In genomic region chr13:100877703-100878102, GRCm38 (mm10) we compare ENCODE assay signal across 22 mouse cellular contexts.
"Had no signal": no experiment of that assay in that cellular context is flagged by ENCODE, and none has a peak within 500 bp of the region (broad histone marks: within the 10 kb centered on the region; RNA-seq: fewer than 3 reads in every experiment).

No protein-coding gene starts in this region.

- ATAC-seq: hindbrain, embryonic 16.5 days; inflammation-experienced regulatory T-cells, adult 6 months; intestine, embryonic 15.5 days; intestine, postnatal 0 days had no signal

- H3K36me3 ChIP-seq: heart, embryonic 12.5 days; hindbrain, embryonic 10.5 days; hindbrain, embryonic 12.5 days; intestine, embryonic 15.5 days; limb, embryonic 10.5 days; limb, embryonic 12.5 days; liver, embryonic 13.5 days; liver, embryonic 15.5 days had no signal

- H3K4me3 ChIP-seq: gastrocnemius, adult 2 months; heart, embryonic 12.5 days; hindbrain, embryonic 10.5 days; hindbrain, embryonic 12.5 days; intestine, embryonic 15.5 days; layer of hippocampus, adult 2 months; left cerebral cortex, adult 2 months; limb, embryonic 10.5 days; limb, embryonic 12.5 days; liver, embryonic 13.5 days; liver, embryonic 15.5 days had no signal

- H3K4me2 ChIP-seq: heart, embryonic 12.5 days; hindbrain, embryonic 12.5 days; hindbrain, embryonic 14.5 days; intestine, embryonic 15.5 days; limb, embryonic 12.5 days; liver, embryonic 13.5 days; liver, embryonic 15.5 days had no signal

- H3K27ac ChIP-seq: gastrocnemius, adult 2 months; hindbrain, embryonic 10.5 days; hindbrain, embryonic 12.5 days; hindbrain, embryonic 14.5 days; intestine, embryonic 15.5 days; layer of hippocampus, adult 2 months; left cerebral cortex, adult 2 months; limb, embryonic 10.5 days; limb, embryonic 12.5 days; liver, embryonic 13.5 days; liver, embryonic 15.5 days had no signal

- H3K27me3 ChIP-seq: heart, embryonic 12.5 days; hindbrain, embryonic 12.5 days; intestine, embryonic 15.5 days; liver, embryonic 13.5 days; liver, embryonic 15.5 days had no signal

- H3K4me1 ChIP-seq: heart, embryonic 12.5 days; hindbrain, embryonic 10.5 days; intestine, embryonic 15.5 days; limb, embryonic 12.5 days had no signal

- H3K9ac ChIP-seq: heart, embryonic 12.5 days; hindbrain, embryonic 12.5 days; hindbrain, embryonic 14.5 days; intestine, embryonic 15.5 days; limb, embryonic 12.5 days; liver, embryonic 13.5 days; liver, embryonic 15.5 days had no signal

- DNase-seq: gastrocnemius, adult 2 months; gastrocnemius, postnatal 10 days; gastrocnemius, postnatal 25 days; heart, postnatal 10 days; heart, postnatal 4 days; kidney, adult 18-20 months; kidney, adult 8-10 months; kidney, postnatal 25 days; liver, embryonic 13.5 days had no signal

- H3K9me3 ChIP-seq: hindbrain, embryonic 10.5 days; hindbrain, embryonic 12.5 days; intestine, embryonic 15.5 days; limb, embryonic 10.5 days; limb, embryonic 12.5 days; liver, embryonic 13.5 days; liver, embryonic 15.5 days had no signal
